20 mouse cellular contexts compared by ENCODE assay signal in genomic region chr19:43711971-43712370, GRCm38 (mm10). TPM values are rescaled to one million over a fixed set of nuclear protein-coding genes. Genes with fewer than 3 reads are reported as not detected.
DNase-seq lines count a peak whose midpoint lies in the region; ATAC-seq and TF ChIP-seq lines count a peak whose summit lies in the region.
"Had no signal": no experiment of that assay in that cellular context is flagged by ENCODE, and none has a peak within 500 bp of the region (broad histone marks: within the 10 kb centered on the region; RNA-seq: fewer than 3 reads in every experiment).

No protein-coding gene starts in this region.

- no peaks in the 10 kb centered on the region for H3K27me3 ChIP-seq in liver, embryonic 11.5 days (replicated peaks; ENCODE audit: control insufficient read depth, insufficient read depth, low read length)
- H3K27me3 ChIP-seq in MEL (ENCODE audit: control insufficient read depth in 1 of 2, insufficient read depth in 2 of 2, low read length in 2 of 2), result no peaks in the 10 kb centered on the region
- no peaks in the 10 kb centered on the region for H3K27me3 ChIP-seq in intestine, embryonic 15.5 days (replicated peaks)
- H3K27me3 ChIP-seq: embryonic facial prominence, embryonic 15.5 days; limb, embryonic 12.5 days had no signal

- no peak for TF ChIP-seq RAD21 in MEL (IDR thresholded peaks at IDR 0.05; ENCODE audit: low read depth, low read length)

- peaks cover 8% of the 10 kb centered on the region; the same call in 1 of the 2 replicates for H3K36me3 ChIP-seq in liver, embryonic 11.5 days (ENCODE audit: control insufficient read depth, insufficient read depth, low read length)
- peaks cover 0 to 17% of the 10 kb centered on the region in 2 experiments; a peak in 2 of 4 replicates for H3K36me3 ChIP-seq in MEL (ENCODE audit: control insufficient read depth in 1 of 2, insufficient read depth in 2 of 2, low read length in 2 of 2)
- peaks cover 10% of the 10 kb centered on the region; the same call in 1 of the 2 replicates for H3K36me3 ChIP-seq in intestine, embryonic 15.5 days

- TF ChIP-seq POLR2A in MEL (IDR thresholded peaks at IDR 0.05; ENCODE audit: control insufficient read depth in 1 of 2, insufficient read depth in 1 of 2, low read depth in 1 of 2, low read length in 2 of 2, poor library complexity in 1 of 2), result no peak

- TF ChIP-seq EP300 in MEL (IDR thresholded peaks at IDR 0.05; ENCODE audit: low read depth in 1 of 2, low read length in 2 of 2), result no peak

- DNase-seq in liver, embryonic 11.5 days (ENCODE audit: low spot score), result no peak
- DNase-seq in liver, result no peak
- peak; percentile 29 for DNase-seq in MEL (ENCODE audit: low read depth, low spot score)
- DNase-seq in kidney, postnatal 36 days, result peak; percentile 31 to 40
- no peak for DNase-seq in cerebellum, postnatal 4 days (ENCODE audit: low spot score in 2 of 2)
- no peak for DNase-seq in heart, postnatal 10 days
- DNase-seq in gastrocnemius, adult 18-20 months (ENCODE audit: low spot score), result no peak
- DNase-seq: adrenal gland, adult 2 months; cerebellum, postnatal 25 days; gastrocnemius, adult 2 months; heart, postnatal 14 days; lung, postnatal 14 days; right cerebral cortex, postnatal 25 days had no signal

- intact Hi-C loops in heart, postnatal 10 days (cut with DNase I), result no loop called here

- no peaks in the 10 kb centered on the region for H3K9me3 ChIP-seq in liver, embryonic 11.5 days (ENCODE audit: control insufficient read depth, low read length)
- H3K9me3 ChIP-seq in MEL (replicated peaks; ENCODE audit: insufficient read depth, low read length), result no peaks in the 10 kb centered on the region
- no peaks in the 10 kb centered on the region for H3K9me3 ChIP-seq in intestine, embryonic 15.5 days
- H3K9me3 ChIP-seq: embryonic facial prominence, embryonic 15.5 days; limb, embryonic 12.5 days; midbrain, embryonic 10.5 days had no signal

- no peak overlapping the region for H3K9ac ChIP-seq in liver, embryonic 11.5 days (ENCODE audit: low read depth, low read length)
- no peak overlapping the region for H3K9ac ChIP-seq in MEL (ENCODE audit: control insufficient read depth, low read depth, low read length, poor library complexity, severe bottlenecking)
- no peak overlapping the region for H3K9ac ChIP-seq in intestine, embryonic 15.5 days
- H3K9ac ChIP-seq: embryonic facial prominence, embryonic 15.5 days; hindbrain, embryonic 14.5 days; limb, embryonic 12.5 days had no signal

- H3K4me1 ChIP-seq in liver, embryonic 11.5 days (replicated peaks; ENCODE audit: control insufficient read depth, insufficient read depth, low read length), result peaks cover 4% of the 10 kb centered on the region
- H3K4me1 ChIP-seq in MEL (ENCODE audit: control insufficient read depth in 1 of 2, insufficient read depth in 2 of 2, low read length in 2 of 2), result peaks cover 7 to 16% of the 10 kb centered on the region in 2 experiments
- H3K4me1 ChIP-seq in intestine, embryonic 15.5 days (replicated peaks), result no peaks in the 10 kb centered on the region; the same call in 1 of the 2 replicates
- H3K4me1 ChIP-seq: embryonic facial prominence, embryonic 15.5 days had no signal

- no peak overlapping the region for H3K27ac ChIP-seq in liver, embryonic 11.5 days (ENCODE audit: low read depth, low read length)
- no peak overlapping the region for H3K27ac ChIP-seq in MEL (ENCODE audit: control insufficient read depth, low read depth, low read length)
- peak overlapping the region; percentile 62 for H3K27ac ChIP-seq in intestine, embryonic 15.5 days
- H3K27ac ChIP-seq: embryonic facial prominence, embryonic 15.5 days; hindbrain, embryonic 14.5 days; limb, embryonic 12.5 days; midbrain, embryonic 10.5 days had no signal

- no peak for TF ChIP-seq CTCF in MEL (IDR thresholded peaks at IDR 0.05 in 2 of 3, conservative IDR thresholded peaks at IDR 0.05 in 1 of 3; ENCODE audit: control insufficient read depth in 1 of 3, insufficient read depth in 1 of 3, low read depth in 2 of 3, low read length in 3 of 3, poor library complexity in 1 of 3, severe bottlenecking in 1 of 3)

- H3K4me2 ChIP-seq in liver, embryonic 11.5 days, result no peak overlapping the region
- no peak overlapping the region for H3K4me2 ChIP-seq in intestine, embryonic 15.5 days (replicated peaks)
- H3K4me2 ChIP-seq: embryonic facial prominence, embryonic 15.5 days; heart, embryonic 11.5 days; hindbrain, embryonic 14.5 days; limb, embryonic 12.5 days had no signal

- ATAC-seq in liver, embryonic 11.5 days (replicated peaks; ENCODE audit: low FRiP score), result 0 out of 2 replicates have a peak, but pooled peaks have one; percentile 26
- ATAC-seq in intestine, embryonic 15.5 days, result peak; percentile 26
- ATAC-seq: forebrain, embryonic 16.5 days had no signal

- H3K4me3 ChIP-seq in liver, embryonic 11.5 days (ENCODE audit: low read depth, low read length), result no peak overlapping the region
- no peak overlapping the region for H3K4me3 ChIP-seq in MEL (ENCODE audit: control insufficient read depth in 1 of 2, insufficient read depth in 1 of 2, low read depth in 2 of 2, low read length in 2 of 2)
- H3K4me3 ChIP-seq in intestine, embryonic 15.5 days (replicated peaks), result no peak overlapping the region
- H3K4me3 ChIP-seq: embryonic facial prominence, embryonic 15.5 days; limb, embryonic 12.5 days; midbrain, embryonic 10.5 days had no signal

- 73% methylated on average over 5 of the region's 5 CpGs for WGBS in liver, embryonic 11.5 days
- 79% methylated on average over 5 of the region's 5 CpGs for WGBS in intestine, embryonic 15.5 days

- H3K79me2 ChIP-seq in MEL (ENCODE audit: control insufficient read depth, insufficient read depth, low read length, poor library complexity), result no peaks in the 10 kb centered on the region; the same call in 1 of the 2 replicates

TF ChIP-seq in MEL, 35 proteins besides CTCF, POLR2A, EP300 and RAD21:
- TF ChIP-seq ZKSCAN1 (IDR thresholded peaks at IDR 0.05; ENCODE audit: low read depth, low read length) (0 out of 2 replicates have a peak, but pooled peaks have one; percentile 3), ELF1 (IDR thresholded peaks at IDR 0.05; ENCODE audit: low read depth, low read length) (no peak), MXI1 (IDR thresholded peaks at IDR 0.05; ENCODE audit: low read depth, low read length) (0 out of 2 replicates have a peak, but pooled peaks have one; percentile 3)

RNA-seq across cellular contexts. Expression of gene Entpd7, which starts 22.5 kb away (rescaled TPM):
- polyA plus RNA-seq in liver, embryonic 11.5 days (2014; fragmentation: Nextera tagmentation; extraction: Ambion mirVana), result 8.5 and 9.2 TPM in 2 replicates
- total RNA-seq in MEL (2012; rRNA removed), result 7.7 and 8.0 TPM in 2 replicates
- polyA plus RNA-seq in MEL (2012; ENCODE audit: insufficient read depth in 1 of 2, insufficient read length in 2 of 2, low read depth in 1 of 2, low replicate concordance in 2 of 2, missing spikeins in 1 of 2), result 1 to 10 TPM in 1 of 2 experiments, not detected in 1; 4.2 TPM
- 21.1 and 24.4 TPM in 2 replicates for polyA plus RNA-seq in intestine, embryonic 15.5 days (2015; fragmentation: Nextera tagmentation; extraction: Ambion mirVana)
- 1 to 10 TPM; 5.4 to 5.7 TPM for total RNA-seq in heart, postnatal 10 days (2021)
- 1 to 10 TPM in 1 of 2 experiments, under 1 TPM in 1; 0.74 to 1.6 TPM for total RNA-seq in gastrocnemius, adult 18-20 months (2021)

RNA-seq across cellular contexts. Expression of gene Slc25a28, which starts 37.3 kb away (rescaled TPM):
- 12.2 and 14.0 TPM in 2 replicates for polyA plus RNA-seq in liver, embryonic 11.5 days (2014; fragmentation: Nextera tagmentation; extraction: Ambion mirVana)
- 57.9 and 58.2 TPM in 2 replicates for total RNA-seq in MEL (2012; rRNA removed)
- 100 to 1,000 TPM in 1 of 2 experiments, not detected in 1; 110 TPM for polyA plus RNA-seq in MEL (2012; ENCODE audit: insufficient read depth in 1 of 2, insufficient read length in 2 of 2, low read depth in 1 of 2, low replicate concordance in 2 of 2, missing spikeins in 1 of 2)
- polyA plus RNA-seq in intestine, embryonic 15.5 days (2015; fragmentation: Nextera tagmentation; extraction: Ambion mirVana), result 19.1 and 19.9 TPM in 2 replicates
- 10 to 100 TPM; 22.0 to 23.3 TPM for total RNA-seq in heart, postnatal 10 days (2021)
- 10 to 100 TPM; 26.2 to 34.0 TPM for total RNA-seq in gastrocnemius, adult 18-20 months (2021)

RNA-seq across cellular contexts. Expression of gene Cutc, which starts 40.8 kb away (rescaled TPM):
- polyA plus RNA-seq in liver, embryonic 11.5 days (2014; fragmentation: Nextera tagmentation; extraction: Ambion mirVana), result 19.4 and 22.3 TPM in 2 replicates
- 10.0 and 10.1 TPM in 2 replicates for total RNA-seq in MEL (2012; rRNA removed)
- 10 to 100 TPM in 1 of 2 experiments, not detected in 1; 18.8 TPM for polyA plus RNA-seq in MEL (2012; ENCODE audit: insufficient read depth in 1 of 2, insufficient read length in 2 of 2, low read depth in 1 of 2, low replicate concordance in 2 of 2, missing spikeins in 1 of 2)
- 24.8 and 25.9 TPM in 2 replicates for polyA plus RNA-seq in intestine, embryonic 15.5 days (2015; fragmentation: Nextera tagmentation; extraction: Ambion mirVana)
- 10 to 100 TPM in 1 of 2 experiments, 1 to 10 TPM in 1; 9.8 to 11.6 TPM for total RNA-seq in heart, postnatal 10 days (2021)
- 10 to 100 TPM; 17.8 to 18.1 TPM for total RNA-seq in gastrocnemius, adult 18-20 months (2021)

RNA-seq across cellular contexts. Expression of gene Cox15, which starts 40.8 kb away (rescaled TPM):
- 12.3 and 14.0 TPM in 2 replicates for polyA plus RNA-seq in liver, embryonic 11.5 days (2014; fragmentation: Nextera tagmentation; extraction: Ambion mirVana)
- total RNA-seq in MEL (2012; rRNA removed), result 30.1 and 32.4 TPM in 2 replicates
- 10 to 100 TPM; 30.2 to 59.1 TPM for polyA plus RNA-seq in MEL (2012; ENCODE audit: insufficient read depth in 1 of 2, insufficient read length in 2 of 2, low read depth in 1 of 2, low replicate concordance in 2 of 2, missing spikeins in 1 of 2)
- 12.2 and 14.2 TPM in 2 replicates for polyA plus RNA-seq in intestine, embryonic 15.5 days (2015; fragmentation: Nextera tagmentation; extraction: Ambion mirVana)
- total RNA-seq in heart, postnatal 10 days (2021), result 10 to 100 TPM; 32.0 to 38.3 TPM
- total RNA-seq in gastrocnemius, adult 18-20 months (2021), result 10 to 100 TPM; 13.0 to 16.6 TPM

Comparison
In these comparisons a context has a peak if more than half of its experiments do, and no peak if none do; other contexts are left out.
1. DNase-seq: peak in MEL (single experiment) and kidney, postnatal 36 days (2 of 2); none in liver, embryonic 11.5 days (single experiment), liver (single experiment), cerebellum, postnatal 4 days (0 of 2), heart, postnatal 10 days (0 of 2) and gastrocnemius, adult 18-20 months (single experiment).